Mouse (Mus musculus): Measurements from ENCODE around the gene Nfkb2. TPM values are rescaled to one million over a fixed set of nuclear protein-coding genes. Genes with fewer than 3 reads are reported as not detected.

The Nfkb2 gene
- polyA plus RNA-seq, 1 experiment = 122 TPM

DNA sequence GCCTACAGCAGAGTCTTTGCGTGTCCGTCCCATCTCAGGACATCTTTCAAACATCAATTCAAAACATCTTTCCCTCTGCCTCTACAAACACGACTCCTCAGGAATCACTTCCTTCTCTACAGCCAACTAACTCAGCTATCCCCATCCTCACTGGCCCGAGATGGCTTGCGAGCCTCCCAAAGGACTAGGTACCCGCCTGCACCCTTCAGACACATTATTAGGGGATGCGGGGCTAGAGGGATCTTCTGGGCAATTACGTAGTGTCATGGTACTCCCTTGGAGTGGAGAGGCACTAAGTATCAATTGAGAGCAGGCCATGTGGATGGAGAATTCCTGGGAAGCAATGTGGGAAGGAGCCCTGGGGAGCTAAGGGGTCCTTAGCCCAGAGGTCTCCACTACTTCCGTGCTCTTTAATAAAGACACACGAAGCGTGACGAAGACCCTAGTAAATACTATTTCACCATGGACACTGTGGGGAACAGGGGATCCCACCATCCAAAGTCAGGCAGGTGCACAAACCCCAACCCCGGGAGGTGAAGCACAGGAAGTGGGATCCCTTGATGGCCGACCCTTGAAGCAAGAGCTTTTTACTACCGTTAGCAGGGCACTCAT lies 33.7 kb downstream of the Nfkb2 start:
- TF ChIP-seq CTCF (IDR thresholded peaks at IDR 0.05; ENCODE audit: borderline replicate concordance, control insufficient read depth, extremely low read depth, insufficient read depth, low read length, poor library complexity) (no peak), POLR2A (IDR thresholded peaks at IDR 0.05; ENCODE audit: control insufficient read depth, extremely low read depth, insufficient read depth, low read length, poor library complexity) (0 out of 2 replicates have a peak, but pooled peaks have one; percentile 8)
- Histone ChIP-seq H3K4me3 (ENCODE audit: control insufficient read depth, insufficient read depth, low read length) (peak overlapping the region; percentile 72), H3K36me3 (ENCODE audit: control insufficient read depth, insufficient read depth, low read length) (no peaks in the 10 kb centered on the region), H3K27me3 (ENCODE audit: control insufficient read depth, insufficient read depth, low read length) (no peaks in the 10 kb centered on the region), H3K27ac (ENCODE audit: control insufficient read depth, insufficient read depth, low read length) (no peak overlapping the region), H3K4me1 (replicated peaks; ENCODE audit: control insufficient read depth, insufficient read depth, low read length) (peaks cover 15% of the 10 kb centered on the region)
- WGBS = 45% methylated on average over 15 of the region's 15 CpGs
- no peak for DNase-seq

DNA sequence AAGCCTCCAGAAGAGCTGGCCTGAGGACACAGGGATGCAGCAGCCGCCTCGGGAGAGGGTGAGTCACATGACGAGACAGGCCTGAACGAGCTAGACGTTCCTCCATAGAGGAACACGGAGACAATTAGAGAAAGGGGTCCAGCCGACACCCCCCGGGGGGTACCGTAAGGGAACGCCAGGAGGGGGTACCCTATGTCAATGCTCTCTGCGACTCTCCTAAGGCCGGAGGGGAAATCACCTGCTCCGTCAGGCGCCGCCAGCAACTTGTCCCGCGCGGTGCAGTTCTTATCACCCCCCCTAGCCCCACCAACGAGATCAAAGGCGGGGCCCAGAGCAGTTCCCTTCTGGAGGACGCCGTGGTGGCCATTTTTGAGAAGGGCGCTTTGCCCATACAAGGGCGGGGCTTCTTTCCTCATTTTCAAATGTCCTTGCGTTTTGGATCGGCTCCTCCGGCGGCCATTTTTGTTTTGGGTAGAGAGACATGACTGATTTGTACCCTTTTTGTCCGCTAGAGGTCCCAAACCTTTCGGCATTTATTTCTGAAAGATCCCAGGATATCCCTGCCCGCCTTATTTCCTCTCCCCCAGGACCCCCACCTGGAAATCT lies 34.3 kb downstream of the Nfkb2 start, which contains the start of gene Cuedc2:
TSS of gene Cuedc2 (minus strand) at position 372 of the 606 bp plus-strand sequence.
- under 1% methylated on average over 31 of the region's 31 CpGs for WGBS
- Histone ChIP-seq H3K4me1 (replicated peaks; ENCODE audit: control insufficient read depth, insufficient read depth, low read length) (peaks cover 15% of the 10 kb centered on the region), H3K36me3 (ENCODE audit: control insufficient read depth, insufficient read depth, low read length) (no peaks in the 10 kb centered on the region), H3K27ac (ENCODE audit: control insufficient read depth, insufficient read depth, low read length) (peak within 1 kb of the TSS; percentile 13; the same call in 1 of the 2 replicates), H3K27me3 (ENCODE audit: control insufficient read depth, insufficient read depth, low read length) (no peaks in the 10 kb centered on the region), H3K4me3 (ENCODE audit: control insufficient read depth, insufficient read depth, low read length) (peak within 1 kb of the TSS; percentile 72)
- 0 out of 2 replicates have a peak, but pooled peaks have one; percentile 9 for TF ChIP-seq POLR2A (IDR thresholded peaks at IDR 0.05; ENCODE audit: control insufficient read depth, extremely low read depth, insufficient read depth, low read length, poor library complexity)
- 0 out of 2 replicates have a peak, but pooled peaks have one; percentile 11 for TF ChIP-seq CTCF (IDR thresholded peaks at IDR 0.05; ENCODE audit: borderline replicate concordance, control insufficient read depth, extremely low read depth, insufficient read depth, low read length, poor library complexity)
- DNase-seq = peak; percentile 96

DNA sequence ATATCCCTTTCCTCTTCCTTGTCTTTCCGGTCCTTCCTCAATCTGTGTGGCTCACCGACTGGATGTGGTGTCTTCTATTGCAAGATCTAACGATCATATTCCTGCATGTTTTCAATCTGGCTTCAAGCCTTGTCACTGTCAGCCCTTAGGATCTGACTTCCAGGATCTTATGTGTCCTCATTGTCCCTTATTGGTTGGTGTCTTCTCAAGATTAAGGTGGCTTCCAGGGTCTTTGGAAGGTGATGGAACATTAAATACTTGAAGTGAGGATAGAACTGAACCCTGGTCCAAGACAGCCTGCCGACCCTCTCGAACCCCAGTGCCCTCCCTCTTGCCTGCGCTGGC lies 34.8 kb downstream of the Nfkb2 start:
- H3K36me3 ChIP-seq (ENCODE audit: control insufficient read depth, insufficient read depth, low read length) = no peaks in the 10 kb centered on the region
- TF ChIP-seq CTCF (IDR thresholded peaks at IDR 0.05; ENCODE audit: borderline replicate concordance, control insufficient read depth, extremely low read depth, insufficient read depth, low read length, poor library complexity) (no peak), POLR2A (IDR thresholded peaks at IDR 0.05; ENCODE audit: control insufficient read depth, extremely low read depth, insufficient read depth, low read length, poor library complexity) (no peak)
- H3K4me3 ChIP-seq (ENCODE audit: control insufficient read depth, insufficient read depth, low read length) = no peak overlapping the region
- H3K27ac ChIP-seq (ENCODE audit: control insufficient read depth, insufficient read depth, low read length) = no peak overlapping the region
- WGBS = 4% methylated on average over 6 of the region's 6 CpGs
- DNase-seq = no peak
- peaks cover 15% of the 10 kb centered on the region for H3K4me1 ChIP-seq (replicated peaks; ENCODE audit: control insufficient read depth, insufficient read depth, low read length)
- no peaks in the 10 kb centered on the region for H3K27me3 ChIP-seq (ENCODE audit: control insufficient read depth, insufficient read depth, low read length)

- Histone ChIP-seq H3K36me3 (ENCODE audit: control insufficient read depth, insufficient read depth, low read length) (no peaks in the 10 kb centered on the region), H3K27me3 (ENCODE audit: control insufficient read depth, insufficient read depth, low read length) (no peaks in the 10 kb centered on the region), H3K4me1 (replicated peaks; ENCODE audit: control insufficient read depth, insufficient read depth, low read length) (peaks cover 15% of the 10 kb centered on the region), H3K27ac (ENCODE audit: control insufficient read depth, insufficient read depth, low read length) (peak overlapping the region; percentile 13; the same call in 1 of the 2 replicates), H3K4me3 (ENCODE audit: control insufficient read depth, insufficient read depth, low read length) (no peak overlapping the region)
- WGBS = 26% methylated on average over 7 of the region's 7 CpGs
- no peak for DNase-seq
- TF ChIP-seq POLR2A (IDR thresholded peaks at IDR 0.05; ENCODE audit: control insufficient read depth, extremely low read depth, insufficient read depth, low read length, poor library complexity) = no peak
Measured at GRCm38 (mm10) chr19:46339287-46339971, 35.3 kb downstream of the Nfkb2 start.

DNA sequence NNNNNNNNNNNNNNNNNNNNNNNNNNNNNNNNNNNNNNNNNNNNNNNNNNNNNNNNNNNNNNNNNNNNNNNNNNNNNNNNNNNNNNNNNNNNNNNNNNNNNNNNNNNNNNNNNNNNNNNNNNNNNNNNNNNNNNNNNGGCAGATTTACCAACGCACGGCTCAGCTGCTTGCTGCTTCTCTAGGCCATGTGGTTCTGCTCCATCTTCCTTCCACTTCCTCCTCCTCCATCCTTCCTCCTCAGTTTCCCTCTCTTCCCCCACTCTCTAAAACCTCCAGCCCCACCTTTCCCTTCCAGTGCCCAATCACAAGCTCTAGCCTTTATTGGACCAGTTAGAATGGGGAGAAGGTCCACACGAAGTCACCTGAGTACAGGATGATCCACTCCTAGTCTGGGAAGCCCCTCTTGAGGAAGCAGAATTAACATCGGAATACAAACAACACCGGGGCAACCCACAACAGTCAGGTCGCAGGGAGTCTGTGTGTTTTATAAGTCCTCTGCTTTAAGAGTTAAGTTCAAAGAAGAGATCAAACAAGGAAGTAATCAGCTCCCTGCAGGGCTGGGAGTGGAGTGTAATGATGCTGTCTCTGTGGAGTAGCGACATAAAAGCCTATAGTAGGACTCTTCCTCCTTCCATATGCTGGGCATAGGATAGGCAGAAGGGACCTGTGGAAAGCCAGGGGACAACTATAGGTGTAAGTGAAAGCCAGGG lies 40.7 kb downstream of the Nfkb2 start:
- Histone ChIP-seq H3K27me3 (ENCODE audit: control insufficient read depth, insufficient read depth, low read length) (peaks cover 2% of the 10 kb centered on the region; the same call in 1 of the 2 replicates), H3K4me3 (ENCODE audit: control insufficient read depth, insufficient read depth, low read length) (no peak overlapping the region), H3K4me1 (replicated peaks; ENCODE audit: control insufficient read depth, insufficient read depth, low read length) (peaks cover 9% of the 10 kb centered on the region), H3K27ac (ENCODE audit: control insufficient read depth, insufficient read depth, low read length) (no peak overlapping the region), H3K36me3 (ENCODE audit: control insufficient read depth, insufficient read depth, low read length) (no peaks in the 10 kb centered on the region)
- no peak for DNase-seq
- no peak for TF ChIP-seq POLR2A (IDR thresholded peaks at IDR 0.05; ENCODE audit: control insufficient read depth, extremely low read depth, insufficient read depth, low read length, poor library complexity)
- TF ChIP-seq CTCF (IDR thresholded peaks at IDR 0.05; ENCODE audit: borderline replicate concordance, control insufficient read depth, extremely low read depth, insufficient read depth, low read length, poor library complexity) = no peak
- 59% methylated on average over 7 of the region's 7 CpGs for WGBS

GRCm38 (mm10) chr19:46347146-46347545 lies 43.0 kb downstream of the Nfkb2 start:
- H3K4me1 ChIP-seq (replicated peaks; ENCODE audit: control insufficient read depth, insufficient read depth, low read length) = peaks cover 9% of the 10 kb centered on the region
- WGBS = 95% methylated on average over 1 of the region's 1 CpGs
- DNase-seq = no peak
- no peak overlapping the region for H3K27ac ChIP-seq (ENCODE audit: control insufficient read depth, insufficient read depth, low read length)
- H3K27me3 ChIP-seq (ENCODE audit: control insufficient read depth, insufficient read depth, low read length) = peaks cover 2% of the 10 kb centered on the region; the same call in 1 of the 2 replicates
- H3K36me3 ChIP-seq (ENCODE audit: control insufficient read depth, insufficient read depth, low read length) = no peaks in the 10 kb centered on the region
- TF ChIP-seq CTCF (IDR thresholded peaks at IDR 0.05; ENCODE audit: borderline replicate concordance, control insufficient read depth, extremely low read depth, insufficient read depth, low read length, poor library complexity) = no peak
- H3K4me3 ChIP-seq (ENCODE audit: control insufficient read depth, insufficient read depth, low read length) = no peak overlapping the region

Measured in thymus, adult 2 months (tissue).